Mouse (Mus musculus) kidney, embryonic 16.5 days (tissue): Measurements from ENCODE around the gene Tbce. TPM values are rescaled to one million over a fixed set of nuclear protein-coding genes. Genes with fewer than 3 reads are reported as not detected.
"Not testable (repeated sequence)": the region's sequence is repeated elsewhere in the genome, so short reads cannot be mapped to it uniquely, and the experiment has no call there.

Source experiments
- ATAC-seq: fragments of 200-750 bp; cut with Nextera tagmentation; 2 replicates; pipeline ENCODE4 v1.8.0; 2017; ENCODE audit warnings: moderate TSS enrichment; ENCODE audit not compliant: low FRiP score, low TSS enrichment
- H3K27ac ChIP-seq: fragments of 300-500 bp; sonication (generic); 2 replicates; pipeline ENCODE4 v1.5.1; 2014; ENCODE audit warnings: low read length
- H3K27me3 ChIP-seq: fragments of 300-500 bp; sonication (generic); 2 replicates; pipeline ENCODE4 v1.6.1; 2014; ENCODE audit warnings: low read length, control low read depth, mixed read lengths; ENCODE audit not compliant: insufficient read depth
- H3K36me3 ChIP-seq: fragments of 300-500 bp; sonication (generic); 2 replicates; pipeline ENCODE4 v1.6.1; 2014; ENCODE audit warnings: low read length, control low read depth, mixed read lengths; ENCODE audit not compliant: insufficient read depth
- H3K4me1 ChIP-seq: fragments of 300-500 bp; sonication (generic); 2 replicates; pipeline ENCODE4 v1.6.1; 2014; ENCODE audit warnings: low read length, control low read depth, mixed read lengths; ENCODE audit not compliant: insufficient read depth
- H3K4me2 ChIP-seq: fragments of 300-500 bp; sonication (generic); replicated peaks from 2 replicates; pipeline ENCODE4 v1.6.1; 2014; ENCODE audit warnings: low read depth, low read length
- H3K4me3 ChIP-seq: fragments of 300-500 bp; sonication (generic); 2 replicates; pipeline ENCODE4 v1.5.1; 2014; ENCODE audit warnings: mild to moderate bottlenecking, low read length
- H3K9ac ChIP-seq: fragments of 300-500 bp; sonication (generic); replicated peaks from 2 replicates; pipeline ENCODE4 v1.6.1; 2014; ENCODE audit warnings: low read length
- H3K9me3 ChIP-seq: fragments of 300-500 bp; sonication (generic); 2 replicates; pipeline ENCODE4 v1.6.1; 2016; ENCODE audit warnings: low read length, control low read depth
- WGBS: fragments of 180-500 bp; shearing (Covaris S2); extraction: QIAGEN DNeasy Blood & Tissue Kit; methylation state at CpG from one replicate; pipeline ENCODE4 v1.1.7; 2014; 5-methylcytosine and 5-hydroxymethylcytosine counted together
- polyA plus RNA-seq: library from polyadenylated mRNA; unstranded; fragments of >200 nt; fragmentation: Nextera tagmentation; extraction: Ambion mirVana; gene quantifications from 2 replicates; pipeline ENCODE4 v1.2.1, GENCODE M21; 2015

The Tbce gene
- polyA plus RNA-seq, 1 experiment from 2014 or later = 59.4 TPM

- no peaks in the 10 kb centered on the region for H3K9me3 ChIP-seq
- peaks cover 39% of the 10 kb centered on the region; the same call in 1 of the 2 replicates for H3K36me3 ChIP-seq
- 71% methylated on average over 2 of the region's 2 CpGs for WGBS
- no peaks in the 10 kb centered on the region for H3K4me1 ChIP-seq
- H3K9ac ChIP-seq = no peak overlapping the region
- no peak for ATAC-seq
- H3K4me3 ChIP-seq = no peak overlapping the region
- no peaks in the 10 kb centered on the region for H3K27me3 ChIP-seq
- no peak overlapping the region for H3K27ac ChIP-seq
- no peak overlapping the region for H3K4me2 ChIP-seq
Observed at GRCm38 (mm10) chr13:13990391-13990790, 49.0 kb downstream of the Tbce start.

- no peak overlapping the region for H3K4me3 ChIP-seq
- H3K9me3 ChIP-seq = no peaks in the 10 kb centered on the region
- no peak for ATAC-seq
- no peak overlapping the region for H3K9ac ChIP-seq
- no peak overlapping the region for H3K4me2 ChIP-seq
- 80% methylated on average over 2 of the region's 2 CpGs for WGBS
- no peak overlapping the region for H3K27ac ChIP-seq
- H3K4me1 ChIP-seq = no peaks in the 10 kb centered on the region
- H3K36me3 ChIP-seq = peaks cover 29% of the 10 kb centered on the region; the same call in 1 of the 2 replicates
- H3K27me3 ChIP-seq = no peaks in the 10 kb centered on the region
Observed at GRCm38 (mm10) chr13:13989135-13989534, 50.3 kb downstream of the Tbce start.

GRCm38 (mm10) chr13:13983523-13983922, 55.9 kb downstream of the Tbce start:
- H3K27ac ChIP-seq = no peak overlapping the region
- ATAC-seq = no peak
- 90% methylated on average over 6 of the region's 6 CpGs for WGBS
- no peaks in the 10 kb centered on the region for H3K4me1 ChIP-seq
- no peaks in the 10 kb centered on the region for H3K27me3 ChIP-seq
- no peak overlapping the region for H3K4me3 ChIP-seq
- no peak overlapping the region for H3K9ac ChIP-seq
- H3K36me3 ChIP-seq = peaks cover 14% of the 10 kb centered on the region; the same call in 1 of the 2 replicates
- no peak overlapping the region for H3K4me2 ChIP-seq
- H3K9me3 ChIP-seq = no peaks in the 10 kb centered on the region

GRCm38 (mm10) chr13:13981842-13982241, 57.6 kb downstream of the Tbce start:
- H3K36me3 ChIP-seq, H3K27ac ChIP-seq, H3K9ac ChIP-seq, H3K4me1 ChIP-seq, H3K4me3 ChIP-seq, H3K4me2 ChIP-seq, ATAC-seq, H3K27me3 ChIP-seq, H3K9me3 ChIP-seq: not testable (repeated sequence)
- WGBS = 82% methylated on average over 1 of the region's 1 CpGs

- H3K27ac ChIP-seq = no peak overlapping the region
- 98% methylated on average over 1 of the region's 1 CpGs for WGBS
- no peak overlapping the region for H3K9ac ChIP-seq
- H3K36me3 ChIP-seq = 0 out of 2 replicates have a peak, but pooled peaks cover 3% of the 10 kb centered on the region
- ATAC-seq = no peak
- no peaks in the 10 kb centered on the region for H3K27me3 ChIP-seq
- no peaks in the 10 kb centered on the region for H3K9me3 ChIP-seq
- H3K4me1 ChIP-seq = peaks cover 5% of the 10 kb centered on the region; the same call in 1 of the 2 replicates
- H3K4me3 ChIP-seq = no peak overlapping the region
- no peak overlapping the region for H3K4me2 ChIP-seq
Observed at GRCm38 (mm10) chr13:13969796-13970195, 69.6 kb downstream of the Tbce start.

GRCm38 (mm10) chr13:13968629-13969111, 70.8 kb downstream of the Tbce start:
- WGBS = 86% methylated on average over 4 of the region's 4 CpGs
- H3K9ac ChIP-seq = no peak overlapping the region
- no peak overlapping the region for H3K4me2 ChIP-seq
- no peak overlapping the region for H3K27ac ChIP-seq
- no peaks in the 10 kb centered on the region for H3K27me3 ChIP-seq
- H3K9me3 ChIP-seq = no peaks in the 10 kb centered on the region
- H3K36me3 ChIP-seq = 0 out of 2 replicates have a peak, but pooled peaks cover 3% of the 10 kb centered on the region
- H3K4me1 ChIP-seq = peaks cover 5% of the 10 kb centered on the region; the same call in 1 of the 2 replicates
- no peak for ATAC-seq
- H3K4me3 ChIP-seq = no peak overlapping the region

GRCm38 (mm10) chr13:13966172-13966571, 73.3 kb downstream of the Tbce start:
- 63% methylated on average over 4 of the region's 4 CpGs for WGBS
- Histone ChIP-seq H3K27ac (no peak overlapping the region), H3K9me3 (no peaks in the 10 kb centered on the region), H3K4me2 (no peak overlapping the region), H3K27me3 (no peaks in the 10 kb centered on the region), H3K36me3 (0 out of 2 replicates have a peak, but pooled peaks cover 3% of the 10 kb centered on the region), H3K9ac (no peak overlapping the region), H3K4me3 (no peak overlapping the region), H3K4me1 (peaks cover 5% of the 10 kb centered on the region; the same call in 1 of the 2 replicates)
- no peak for ATAC-seq

- no peak overlapping the region for H3K4me2 ChIP-seq
- H3K9me3 ChIP-seq = no peaks in the 10 kb centered on the region
- ATAC-seq = peak; percentile 35; the same call in 1 of the 2 replicates
- 54% methylated on average over 19 of the region's 19 CpGs for WGBS
- H3K27ac ChIP-seq = no peak overlapping the region
- no peak overlapping the region for H3K9ac ChIP-seq
- peaks cover 5% of the 10 kb centered on the region; the same call in 1 of the 2 replicates for H3K4me1 ChIP-seq
- no peaks in the 10 kb centered on the region for H3K27me3 ChIP-seq
- H3K36me3 ChIP-seq = 0 out of 2 replicates have a peak, but pooled peaks cover 3% of the 10 kb centered on the region
- H3K4me3 ChIP-seq = no peak overlapping the region
Observed at GRCm38 (mm10) chr13:13965388-13965964, 74.0 kb downstream of the Tbce start.

GRCm38 (mm10) chr13:13961046-13961445, 78.4 kb downstream of the Tbce start:
- Histone ChIP-seq H3K27ac (no peak overlapping the region), H3K4me1 (peaks cover 12% of the 10 kb centered on the region), H3K9me3 (no peaks in the 10 kb centered on the region), H3K27me3 (no peaks in the 10 kb centered on the region), H3K4me2 (no peak overlapping the region), H3K36me3 (no peaks in the 10 kb centered on the region), H3K4me3 (no peak overlapping the region), H3K9ac (no peak overlapping the region)
- 84% methylated on average over 4 of the region's 4 CpGs for WGBS
- ATAC-seq = no peak

GRCm38 (mm10) chr13:13960211-13960610, 79.2 kb downstream of the Tbce start:
- Histone ChIP-seq H3K36me3 (no peaks in the 10 kb centered on the region), H3K4me3 (no peak overlapping the region), H3K27ac (no peak overlapping the region), H3K4me2 (no peak overlapping the region), H3K4me1 (peaks cover 12% of the 10 kb centered on the region), H3K9ac (no peak overlapping the region), H3K9me3 (no peaks in the 10 kb centered on the region), H3K27me3 (no peaks in the 10 kb centered on the region)
- ATAC-seq = no peak
- WGBS = 91% methylated on average over 4 of the region's 4 CpGs
